Mouse (Mus musculus): ENCODE measurements around the gene Trmt1l.
A peak's percentile ranks its signal among the peaks of the same experiment; 100 is the strongest.
"Not testable (repeated sequence)": the region's sequence is repeated elsewhere in the genome, so short reads cannot be mapped to it uniquely, and the experiment has no call there.

The Trmt1l gene

DNA sequence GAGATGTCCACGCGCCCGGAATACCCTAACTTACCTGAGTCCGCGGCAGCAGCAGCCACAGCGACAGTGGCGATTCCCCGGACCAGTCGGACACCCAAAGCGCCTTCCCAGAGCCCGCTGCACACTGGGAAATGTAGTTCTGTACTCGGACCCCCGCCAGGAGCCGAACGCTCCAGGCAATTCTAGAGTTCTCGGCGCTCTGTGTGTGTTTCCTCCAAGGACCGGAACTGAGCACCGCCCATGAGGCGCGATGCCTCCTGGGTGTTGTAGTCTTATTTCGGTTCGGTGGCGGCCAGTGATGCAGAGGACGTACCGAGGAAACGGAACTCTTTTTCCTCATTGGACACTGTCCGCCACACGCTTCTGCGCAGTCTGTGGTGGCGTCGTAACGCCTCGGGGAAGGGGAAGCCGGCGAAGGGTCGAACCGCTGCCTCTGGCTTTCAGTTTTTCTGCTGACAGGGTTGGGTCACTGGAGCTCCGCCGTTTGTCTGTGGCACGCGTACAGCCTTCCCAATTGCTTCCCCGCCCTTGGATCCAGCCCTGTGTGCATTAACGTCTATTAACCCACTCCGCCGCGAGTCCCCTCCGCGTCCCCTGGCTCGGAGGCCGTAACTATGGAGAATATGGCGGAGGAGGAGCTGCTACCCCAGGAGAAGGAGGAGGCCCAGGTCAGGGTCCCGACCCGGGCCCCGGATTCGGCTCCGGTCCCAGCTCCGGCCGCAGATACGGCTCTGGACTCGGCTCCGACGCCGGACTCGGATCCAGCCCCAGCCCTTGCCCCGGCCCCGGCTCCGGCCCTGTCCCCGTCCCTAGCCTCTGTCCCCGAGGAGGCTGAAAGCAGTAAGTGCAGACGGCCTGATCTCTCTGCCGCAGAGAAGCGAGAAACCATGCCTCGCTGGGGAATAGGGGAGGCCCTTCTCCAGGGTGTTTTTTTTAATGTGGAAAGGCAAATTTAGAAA lies at the start of gene Trmt1l, which contains the start of gene Swt1:
TSS of gene Trmt1l (plus strand) at position 280 of the 959 bp plus-strand sequence.
TSS of gene Swt1 (minus strand) at position 193 of the 959 bp plus-strand sequence.
- peak; percentile 95 for DNase-seq (ENCODE audit: low read depth, low spot score)

DNA sequence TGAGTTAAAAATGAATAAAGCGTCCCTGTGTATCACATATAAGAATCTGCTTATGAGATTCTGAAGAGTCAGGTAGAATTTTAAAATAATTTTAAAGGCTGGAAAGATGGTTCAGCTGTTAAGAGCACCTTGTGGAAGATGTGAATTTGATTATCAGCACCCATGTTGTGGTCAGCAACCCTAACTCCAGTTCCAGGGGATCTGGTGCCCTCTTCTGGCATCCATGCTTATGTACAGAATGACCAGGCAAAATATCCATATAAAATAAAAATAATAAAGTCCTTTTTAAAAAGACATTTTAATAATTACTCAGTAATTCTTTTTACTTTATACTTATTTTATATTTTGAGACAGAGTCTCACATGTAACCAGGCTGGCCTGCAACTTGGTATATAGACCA lies 38.3 kb upstream of the Trmt1l start:
- DNase-seq (ENCODE audit: low read depth, low spot score), result peak; percentile 5

DNA sequence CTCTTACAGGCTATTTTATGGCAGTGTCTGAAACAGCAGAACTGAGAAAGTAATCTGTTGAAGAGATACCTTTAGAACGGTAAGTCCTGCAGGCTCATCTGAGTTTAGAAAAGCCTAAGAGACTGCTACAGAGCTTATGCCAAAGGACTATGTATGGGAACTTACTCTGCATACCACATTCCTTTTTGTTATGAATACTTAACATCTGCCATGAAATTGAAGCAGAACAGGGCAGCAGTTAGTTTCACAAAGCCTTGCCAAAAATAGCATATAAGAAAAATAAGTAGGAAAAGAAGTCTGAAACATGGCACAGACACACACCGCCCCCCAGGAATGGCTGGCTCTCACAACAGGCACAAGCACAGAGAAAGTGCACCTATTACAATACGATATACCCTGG lies 18.5 kb upstream of the Trmt1l start:
- no peak for DNase-seq (ENCODE audit: low read depth, low spot score)

DNA sequence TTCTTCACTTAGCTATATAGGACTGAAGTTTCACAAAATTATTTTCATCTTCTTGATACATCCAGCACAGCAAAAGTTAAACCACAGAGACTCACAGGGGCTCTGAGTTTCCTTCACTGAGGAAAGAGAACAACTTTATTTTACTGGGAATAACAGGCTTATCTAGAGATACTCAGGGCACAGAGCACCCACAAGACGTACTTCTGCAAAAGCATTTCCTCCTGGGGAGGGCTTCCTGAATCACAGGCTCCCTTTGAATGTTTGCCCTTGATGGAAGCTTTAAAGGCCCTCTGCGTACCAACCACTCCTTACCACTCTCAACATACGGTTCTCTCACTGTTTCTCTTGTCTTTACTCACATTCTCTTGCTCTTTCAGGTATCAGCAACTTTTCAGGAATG lies 6.2 kb upstream of the Trmt1l start:
- DNase-seq (ENCODE audit: low read depth, low spot score), result no peak

DNA sequence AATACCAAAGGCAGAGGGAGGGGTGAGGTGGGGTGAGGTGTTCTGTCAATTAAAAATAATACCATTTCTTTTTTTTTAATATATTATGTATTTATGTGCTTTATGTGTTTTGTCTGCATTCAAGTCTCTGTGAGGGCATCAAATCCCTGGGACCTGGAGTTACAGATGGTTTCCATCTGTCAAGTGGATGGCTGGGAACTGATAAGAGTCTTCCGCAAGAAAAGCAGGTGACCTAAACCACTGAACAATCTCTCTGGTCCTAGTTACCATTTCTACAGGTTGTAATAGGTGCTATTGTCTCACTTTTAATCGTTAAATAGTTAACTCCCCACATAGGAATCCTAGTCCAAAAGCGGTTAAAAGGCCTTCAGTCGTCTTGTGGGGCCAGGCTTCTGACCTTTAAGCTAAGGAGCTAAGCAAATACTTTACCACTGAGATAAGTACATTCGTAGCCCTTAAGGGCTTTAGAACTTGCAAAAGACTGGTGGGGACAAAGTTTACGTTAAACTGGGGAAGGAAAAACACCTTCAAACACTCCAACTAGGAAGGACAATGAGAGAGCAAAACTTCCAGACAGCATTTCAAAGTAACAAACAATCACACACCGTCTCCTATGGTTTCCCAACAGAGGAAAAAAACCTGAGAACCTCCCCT lies 1.3 kb upstream of the Trmt1l start:
- no peak for DNase-seq (ENCODE audit: low read depth, low spot score)

DNA sequence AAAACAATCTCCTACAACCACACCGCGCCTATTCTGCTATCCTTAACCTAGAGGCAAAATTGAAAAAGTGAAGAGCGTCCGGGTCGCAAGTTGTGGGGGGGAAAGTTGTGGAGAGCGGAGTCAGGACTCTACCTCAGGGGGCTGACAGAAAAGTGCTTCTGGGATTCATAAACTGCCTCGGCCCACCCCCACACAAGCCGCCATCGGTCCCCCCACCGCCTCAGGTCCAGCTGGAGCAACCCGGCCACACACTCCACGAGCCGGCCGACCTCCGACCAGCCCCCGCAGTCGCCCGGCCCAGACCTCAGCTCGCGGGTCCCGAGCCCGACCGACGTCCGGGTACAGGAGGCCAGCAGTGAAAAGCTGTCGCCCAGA lies 467 bp upstream of the Trmt1l start:
- DNase-seq (ENCODE audit: low read depth, low spot score), result peak; percentile 17

DNA sequence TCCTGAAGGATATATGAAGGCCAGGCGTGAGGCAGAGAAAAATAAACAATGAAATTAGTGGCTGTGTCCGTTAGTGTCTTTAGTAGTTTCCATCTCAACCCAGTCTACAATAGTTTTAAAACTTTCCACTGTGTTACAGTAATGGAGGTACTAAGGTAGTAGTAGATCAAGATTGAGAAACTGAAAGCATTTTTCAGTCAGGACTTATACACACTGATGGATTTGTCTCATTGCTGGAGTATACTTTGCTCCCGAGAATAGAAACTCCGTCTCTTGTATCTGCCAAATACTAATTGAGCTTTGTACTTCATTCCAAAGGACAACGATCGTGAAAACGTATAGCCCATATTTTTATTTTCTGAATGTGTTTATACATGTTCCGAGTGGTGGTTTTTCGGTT lies 974 bp downstream of the Trmt1l start:
- DNase-seq (ENCODE audit: low read depth, low spot score), result no peak

DNA sequence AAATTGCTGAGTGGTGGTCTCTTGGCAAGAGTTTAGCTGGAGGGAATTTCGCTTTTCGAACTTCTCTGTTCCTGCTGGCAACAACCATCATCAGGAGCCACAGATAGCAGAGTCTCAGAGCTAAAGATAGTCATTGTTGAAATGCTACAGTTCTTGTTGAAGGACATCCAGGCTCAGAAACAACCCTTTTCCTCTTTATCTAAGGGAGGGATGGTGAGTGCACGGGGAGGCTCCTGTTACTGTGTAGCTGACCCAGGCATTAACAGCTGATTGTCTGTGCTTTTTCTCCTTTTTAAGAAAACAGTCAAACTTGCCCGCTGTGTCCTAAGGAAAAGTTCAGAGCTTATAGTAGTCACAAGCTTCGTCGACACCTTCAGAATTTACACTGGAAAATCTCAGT lies 7.1 kb downstream of the Trmt1l start:
- DNase-seq (ENCODE audit: low read depth, low spot score), result no peak

DNA sequence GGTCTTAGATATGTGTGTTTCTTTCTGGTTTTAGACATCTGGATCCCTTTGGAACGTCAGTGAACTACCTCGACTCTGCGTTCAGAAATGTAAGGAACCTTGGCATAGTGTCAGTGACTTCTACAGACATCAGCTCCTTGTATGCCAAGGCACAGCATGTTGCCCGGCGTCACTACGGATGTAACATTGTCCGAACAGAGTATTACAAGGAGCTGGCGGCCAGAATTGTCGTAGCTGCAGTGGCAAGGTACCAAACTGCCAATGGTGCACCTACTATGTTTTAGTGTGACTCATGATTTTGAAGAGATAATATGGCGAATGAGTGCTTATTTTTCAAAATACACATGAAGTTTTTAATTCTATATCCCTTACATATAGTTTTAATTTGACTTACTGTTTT lies 21.5 kb downstream of the Trmt1l start:
- no peak for DNase-seq (ENCODE audit: low read depth, low spot score)

DNA sequence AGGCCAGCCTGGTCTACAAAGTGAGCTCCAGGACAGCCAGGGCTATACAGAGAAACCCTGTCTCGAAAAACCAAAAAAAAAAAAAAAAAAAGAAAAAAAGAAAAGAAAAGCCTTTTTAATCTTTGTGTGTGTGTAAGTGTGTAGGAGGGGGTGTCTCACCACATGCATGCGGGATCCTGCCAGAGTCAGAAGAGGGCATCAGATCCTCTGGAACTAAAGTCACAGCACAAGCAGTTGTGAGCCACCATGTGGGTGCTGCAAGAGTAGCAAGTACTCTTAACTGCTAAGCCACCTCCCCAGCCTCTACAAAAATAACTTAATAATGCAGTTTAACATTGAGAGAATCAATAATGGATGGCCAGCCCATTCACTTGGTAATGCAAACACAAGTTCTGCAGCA lies 22.5 kb downstream of the Trmt1l start:
- no peak for DNase-seq (ENCODE audit: low read depth, low spot score)

DNA sequence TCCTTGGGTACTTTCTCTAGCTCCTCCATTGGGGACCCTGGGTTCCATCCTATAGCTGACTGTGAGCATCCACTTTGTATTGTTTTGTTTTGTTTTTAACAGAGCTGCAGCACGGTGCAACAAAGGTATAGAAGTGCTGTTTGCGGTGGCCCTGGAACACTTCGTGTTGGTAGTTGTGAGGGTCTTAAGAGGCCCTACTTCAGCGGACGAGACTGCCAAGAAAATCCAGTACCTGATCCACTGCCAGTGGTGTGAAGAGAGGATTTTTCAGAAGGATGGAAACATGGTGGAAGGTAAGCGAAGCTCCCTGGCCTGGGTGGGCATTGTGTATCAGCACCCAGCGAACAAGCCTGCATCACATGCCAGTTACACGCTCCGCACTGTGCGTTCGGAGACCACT lies 23.6 kb downstream of the Trmt1l start:
- DNase-seq (ENCODE audit: low read depth, low spot score), result no peak

DNA sequence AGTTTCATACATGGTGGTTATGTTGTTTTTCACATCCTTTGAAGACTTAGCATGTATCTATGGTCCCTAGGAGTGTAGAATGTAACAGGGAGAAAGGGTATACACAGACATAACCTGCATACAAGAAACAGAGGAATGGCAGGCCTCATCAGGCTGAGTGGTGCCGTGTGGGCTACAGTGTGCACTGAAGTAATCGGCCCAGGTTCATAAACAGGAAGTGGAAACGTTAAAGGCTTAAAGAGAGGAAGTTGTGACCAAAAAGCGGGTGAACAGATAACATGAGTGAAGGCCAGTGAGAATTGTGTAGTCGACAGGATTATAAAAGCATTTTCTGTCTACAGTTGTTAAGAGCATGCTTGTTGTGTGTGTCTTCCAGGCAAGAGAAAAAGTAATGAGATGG lies 28.7 kb downstream of the Trmt1l start:
- no peak for DNase-seq (ENCODE audit: low read depth, low spot score)

DNA sequence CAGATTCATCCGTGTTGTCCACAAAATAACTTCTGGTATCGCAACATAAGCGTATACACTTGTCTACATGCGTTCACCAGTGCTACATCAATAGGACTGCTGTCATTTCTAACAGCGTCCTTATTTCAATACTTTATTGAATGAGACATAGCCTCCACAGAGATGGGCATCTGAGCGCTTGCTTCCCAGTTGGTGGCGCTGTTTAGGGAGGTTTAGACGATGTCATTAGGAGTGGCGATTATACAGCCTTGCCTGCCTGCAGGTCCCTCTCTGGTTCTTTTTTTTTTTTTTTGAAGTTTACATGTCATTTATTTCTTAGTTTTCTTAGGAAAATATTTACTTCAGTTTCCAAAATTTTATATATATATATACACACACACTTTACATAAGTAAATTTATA lies 32.9 kb downstream of the Trmt1l start:
- no peak for DNase-seq (ENCODE audit: low read depth, low spot score)

DNA sequence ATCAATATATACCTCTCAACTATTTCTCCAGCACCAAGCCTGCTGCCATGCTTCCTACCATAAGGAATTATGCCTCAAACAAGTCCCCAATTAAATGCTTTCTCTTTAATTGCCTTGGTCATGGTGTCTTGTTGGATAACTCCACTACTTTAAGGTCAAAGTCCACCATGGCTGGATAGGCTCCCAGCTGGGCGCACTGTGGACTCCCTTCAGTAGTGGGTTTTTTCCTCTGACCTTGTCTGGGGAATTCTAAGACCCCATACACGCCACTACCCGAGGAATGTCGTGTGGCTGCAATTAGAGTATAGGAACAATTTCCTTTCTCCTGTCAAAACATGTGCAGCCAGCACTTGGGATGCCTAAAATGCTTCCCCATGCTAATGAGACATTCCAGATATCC lies 36.6 kb downstream of the Trmt1l start:
- DNase-seq (ENCODE audit: low read depth, low spot score), result no peak

DNA sequence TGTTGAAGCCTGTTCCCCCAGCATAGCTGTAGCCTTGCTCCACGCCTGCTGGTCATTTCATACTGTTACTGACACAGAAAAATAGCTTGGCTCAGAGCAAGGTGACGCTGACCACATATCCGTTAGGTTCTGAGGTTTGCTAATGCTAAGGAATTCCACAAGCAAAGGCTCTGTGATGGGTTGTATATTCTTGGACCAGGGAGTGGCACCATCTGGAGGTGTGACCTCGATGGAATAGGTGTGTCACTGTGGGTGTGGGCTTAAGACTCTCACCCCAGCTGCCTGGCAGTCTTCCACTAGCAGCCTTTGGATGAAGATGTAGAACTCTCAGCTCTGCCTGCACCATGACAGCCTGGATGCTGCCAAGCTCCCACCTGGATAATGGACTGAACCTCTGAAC lies 38.2 kb downstream of the Trmt1l start:
- no peak for DNase-seq (ENCODE audit: low read depth, low spot score)

DNA sequence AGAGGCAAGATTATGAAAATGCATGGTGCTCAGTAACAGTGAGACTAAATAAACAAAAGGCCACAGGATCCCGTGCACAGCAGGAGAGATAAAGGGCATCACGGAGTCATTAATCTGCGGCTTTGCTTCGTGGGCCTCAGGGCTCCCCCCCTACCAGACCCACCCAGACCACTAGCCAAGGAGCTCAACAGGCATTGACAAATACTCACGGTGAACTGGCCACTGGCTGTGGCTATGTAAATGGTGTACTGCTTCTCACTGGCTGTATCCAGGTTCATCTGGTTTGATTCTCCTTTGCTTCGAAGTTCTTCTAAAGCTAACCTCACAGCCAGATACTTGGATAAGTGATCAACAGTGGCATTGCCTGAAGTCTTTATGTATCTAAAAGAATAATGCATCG lies 43.1 kb downstream of the Trmt1l start:
- DNase-seq (ENCODE audit: low read depth, low spot score), result no peak

DNA sequence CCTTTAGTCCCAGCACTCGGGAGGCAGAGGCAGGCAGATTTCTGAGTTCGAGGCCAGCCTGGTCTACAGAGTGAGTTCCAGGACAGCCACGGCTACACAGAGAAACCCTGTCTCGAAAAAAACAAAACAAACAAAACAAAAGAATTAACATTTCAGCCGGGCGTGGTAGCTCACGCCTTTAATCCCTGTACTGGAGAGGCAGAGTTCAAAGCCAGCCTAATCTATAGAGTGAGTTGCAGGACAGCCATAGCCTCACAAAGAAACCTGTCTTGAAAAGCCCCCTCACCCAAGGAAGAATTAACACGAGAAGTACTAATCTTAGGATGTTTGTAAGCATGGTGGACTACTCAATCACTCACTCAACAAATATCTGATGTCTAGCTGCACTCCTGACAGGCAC lies 44.0 kb downstream of the Trmt1l start:
- DNase-seq (ENCODE audit: low read depth, low spot score), result not testable (repeated sequence)

DNA sequence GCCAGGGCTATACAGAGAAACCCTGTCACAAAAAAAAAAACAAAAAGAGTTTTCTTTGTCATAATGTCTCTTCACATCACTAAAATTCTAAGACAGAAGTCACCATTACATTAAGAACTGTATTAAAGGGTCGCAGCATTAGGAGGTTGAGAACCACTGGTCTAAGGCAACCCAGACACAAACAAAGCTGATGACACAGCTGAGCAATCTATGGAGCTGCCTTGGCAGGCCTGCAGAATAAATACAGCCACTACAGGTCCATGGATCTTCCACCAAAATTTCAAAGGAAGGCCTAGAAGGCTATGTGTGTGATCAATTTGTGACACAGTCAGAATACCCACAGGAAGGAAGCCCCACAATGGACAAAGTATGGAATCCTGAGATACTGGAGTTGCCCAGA lies 54.2 kb downstream of the Trmt1l start:
- DNase-seq (ENCODE audit: low read depth, low spot score), result no peak

DNA sequence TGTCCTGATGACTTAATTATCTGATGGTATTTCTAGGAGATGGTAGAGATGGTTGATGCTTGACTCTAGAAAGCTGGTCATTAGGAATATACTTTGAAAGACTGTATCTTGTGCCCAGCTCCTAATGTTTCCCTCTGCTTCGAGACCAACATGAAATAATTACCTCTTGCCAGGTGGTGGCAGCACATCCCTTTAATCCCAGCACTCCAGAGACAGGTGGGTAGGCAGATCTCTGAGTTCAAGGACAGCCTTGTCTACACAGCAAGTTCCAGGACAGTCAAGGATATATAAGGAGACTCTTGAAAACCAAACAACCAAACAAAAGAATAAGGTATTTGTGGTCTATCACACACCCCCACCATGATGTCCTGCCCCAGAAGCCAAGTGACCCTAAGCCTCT lies 55.2 kb downstream of the Trmt1l start:
- no peak for DNase-seq (ENCODE audit: low read depth, low spot score)

DNA sequence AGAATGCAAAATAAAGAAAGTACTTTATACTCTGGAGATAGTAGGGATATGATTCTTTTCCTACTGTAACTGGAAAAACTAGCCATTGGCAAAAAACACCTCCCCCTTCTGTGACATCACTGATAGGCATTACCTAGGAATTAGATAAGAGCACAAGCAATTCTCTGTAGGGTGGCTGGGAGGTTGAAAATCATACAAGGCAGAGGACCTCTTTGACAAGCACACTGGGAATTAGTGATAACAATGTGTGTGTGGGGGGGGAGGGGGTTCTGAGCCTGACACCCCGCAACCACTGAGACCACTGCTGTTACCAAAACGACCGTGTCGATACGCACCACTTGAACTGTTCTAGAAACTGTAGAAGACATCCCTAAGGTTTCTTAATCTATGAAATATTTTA lies 56.4 kb downstream of the Trmt1l start:
- no peak for DNase-seq (ENCODE audit: low read depth, low spot score)

DNA sequence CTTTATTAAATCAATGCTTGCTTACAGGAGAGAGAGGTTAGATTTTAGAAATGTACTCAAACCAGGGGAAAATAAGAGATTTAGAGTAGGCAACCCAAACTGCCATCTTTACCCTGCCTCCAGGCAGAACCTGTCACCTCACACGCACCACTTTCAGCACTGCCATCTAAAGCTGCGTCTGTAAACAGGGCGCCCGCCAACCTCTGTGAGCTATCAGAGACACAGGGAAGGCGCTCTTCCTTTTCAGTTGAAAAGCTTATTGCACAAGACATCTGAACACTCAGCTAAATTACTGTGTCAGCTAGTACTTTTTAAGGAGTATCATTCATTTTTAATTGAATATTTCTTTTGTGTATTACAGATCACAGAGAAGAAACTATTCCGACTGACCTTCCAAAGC lies 61.5 kb downstream of the Trmt1l start:
- no peak for DNase-seq (ENCODE audit: low read depth, low spot score)

DNA sequence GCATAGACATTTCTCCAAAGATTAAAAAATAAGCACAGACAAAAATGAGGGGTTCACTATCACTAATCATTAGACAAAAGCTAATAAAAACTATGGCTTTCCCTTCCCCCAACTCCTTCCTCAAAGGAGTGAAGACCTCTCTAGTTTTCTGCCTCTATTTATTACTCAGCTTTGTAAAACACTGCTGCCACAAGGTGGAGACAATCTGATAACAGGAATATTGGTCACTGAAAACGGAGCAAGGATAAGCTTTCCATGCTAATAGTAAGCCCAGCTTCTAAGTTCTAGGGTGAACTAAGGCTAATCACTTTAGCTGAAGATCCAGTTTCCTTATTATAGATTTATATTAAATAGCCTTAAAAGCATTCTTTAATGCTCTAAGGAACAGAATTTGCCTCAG lies 64.1 kb downstream of the Trmt1l start:
- no peak for DNase-seq (ENCODE audit: low read depth, low spot score)

DNA sequence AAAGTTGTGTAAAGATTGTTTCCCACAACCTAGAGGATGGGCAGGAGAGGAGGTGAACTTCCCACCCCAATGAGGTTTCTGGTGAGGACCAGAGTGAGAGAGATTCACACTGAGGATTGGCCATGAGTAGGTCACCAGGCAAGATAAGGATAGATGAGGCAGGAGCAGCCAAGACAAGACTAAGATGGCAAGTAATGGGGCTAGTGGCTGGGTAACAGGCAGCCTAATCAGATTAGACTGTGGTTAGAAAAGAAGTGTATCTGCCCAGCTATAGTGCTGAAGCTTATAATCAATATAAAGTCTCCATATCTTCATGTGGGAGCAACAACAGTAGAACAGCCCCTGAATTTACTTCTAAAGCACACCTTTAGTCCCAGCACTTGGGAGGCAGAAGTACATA lies 65.5 kb downstream of the Trmt1l start:
- DNase-seq (ENCODE audit: low read depth, low spot score), result no peak
